Mouse (Mus musculus) retina, adult 2 months (tissue): ENCODE data around the gene Fsd1.

ENCODE experiments used
- DNase-seq: peaks from one replicate; pipeline ENCODE4 v3.0.0-alpha.2; 2012; ENCODE audit warnings: low read depth, low spot score

Gene Fsd1

DNA sequence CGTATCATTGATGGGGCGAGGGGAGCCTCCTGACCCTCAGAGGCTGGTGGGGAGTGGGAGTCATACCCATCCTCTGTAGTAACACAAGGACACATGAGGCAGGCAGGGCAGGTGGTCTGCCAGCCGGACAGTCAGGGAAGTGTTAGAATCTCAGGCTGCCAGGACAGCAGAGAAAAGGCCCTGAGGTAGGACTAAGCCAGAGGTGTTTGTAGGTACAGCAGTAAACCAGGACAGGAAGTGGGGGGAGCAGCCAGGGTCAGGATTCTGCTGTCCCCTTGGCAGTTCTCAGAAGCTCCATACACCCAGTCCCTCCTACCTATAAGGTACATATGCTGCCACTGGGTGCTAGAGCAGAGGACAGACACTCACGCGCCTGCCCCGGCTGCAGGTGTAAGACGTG lies 24.7 kb upstream of the Fsd1 start:
- no peak for DNase-seq

DNA sequence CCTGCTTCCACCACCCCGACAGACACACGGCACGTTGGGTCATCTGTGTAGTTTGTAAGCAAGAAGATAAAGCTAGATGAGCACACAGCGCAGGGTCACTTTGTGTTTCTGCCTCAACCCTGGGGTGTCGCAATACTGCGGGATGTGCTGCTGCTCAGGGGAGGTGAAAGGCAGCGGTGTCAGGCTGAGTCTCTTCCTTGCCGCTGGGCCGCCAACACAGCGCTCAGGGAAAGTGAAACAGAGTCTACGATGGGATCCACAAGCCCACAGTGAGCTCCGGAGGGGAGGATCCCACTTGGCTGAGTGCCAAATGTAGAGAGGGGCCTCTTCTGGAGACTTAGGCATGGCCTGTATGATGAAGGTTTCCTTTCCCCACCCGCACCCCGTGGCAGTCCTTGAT lies 23.1 kb upstream of the Fsd1 start:
- no peak for DNase-seq

- no peak for DNase-seq
These were observed 21.8 kb upstream of the Fsd1 start for GRCm38 (mm10) chr17:55964496-55964895.

DNA sequence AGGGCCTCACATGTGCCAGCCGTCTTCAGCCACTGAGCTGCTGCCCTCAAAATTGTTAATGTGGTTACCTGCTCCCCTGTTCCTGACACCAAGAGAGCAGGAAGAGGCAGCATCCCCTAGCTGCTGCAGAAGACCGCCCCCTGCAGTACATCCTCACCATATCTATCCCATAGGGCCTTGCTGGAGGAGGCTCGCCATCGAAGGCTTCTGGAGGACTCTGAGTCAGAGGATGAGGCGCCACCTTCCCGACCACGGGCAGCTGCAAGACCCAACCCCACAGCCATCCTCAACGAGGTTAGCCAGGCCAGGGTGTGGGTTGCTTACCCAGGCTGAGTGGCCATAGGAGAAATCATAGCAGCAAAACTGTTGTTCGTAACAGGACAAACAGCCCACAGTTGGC lies 21.3 kb upstream of the Fsd1 start:
- DNase-seq, result no peak

GRCm38 (mm10) chr17:55967186-55967585 lies 19.1 kb upstream of the Fsd1 start:
- no peak for DNase-seq

GRCm38 (mm10) chr17:55968210-55968609 lies 18.1 kb upstream of the Fsd1 start:
- no peak for DNase-seq

DNA sequence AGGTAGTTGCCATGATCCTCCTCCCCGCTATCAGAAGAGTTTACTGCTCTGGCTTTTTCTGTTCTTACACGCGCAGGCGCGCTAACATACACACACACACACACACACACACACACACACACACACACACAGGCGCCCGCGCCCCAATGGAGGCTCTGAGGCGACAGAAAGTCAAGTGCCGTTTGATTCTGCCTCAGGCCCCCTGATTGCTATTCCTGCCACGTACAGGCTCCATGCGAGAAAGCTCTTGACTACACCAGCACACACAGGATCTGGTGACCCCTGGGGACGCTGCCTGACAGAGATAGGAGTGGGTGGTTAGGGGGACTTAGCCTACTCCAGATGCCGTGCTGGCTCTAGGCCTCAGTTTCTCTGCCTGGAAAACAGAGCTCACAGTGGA lies 16.7 kb upstream of the Fsd1 start:
- no peak for DNase-seq

DNA sequence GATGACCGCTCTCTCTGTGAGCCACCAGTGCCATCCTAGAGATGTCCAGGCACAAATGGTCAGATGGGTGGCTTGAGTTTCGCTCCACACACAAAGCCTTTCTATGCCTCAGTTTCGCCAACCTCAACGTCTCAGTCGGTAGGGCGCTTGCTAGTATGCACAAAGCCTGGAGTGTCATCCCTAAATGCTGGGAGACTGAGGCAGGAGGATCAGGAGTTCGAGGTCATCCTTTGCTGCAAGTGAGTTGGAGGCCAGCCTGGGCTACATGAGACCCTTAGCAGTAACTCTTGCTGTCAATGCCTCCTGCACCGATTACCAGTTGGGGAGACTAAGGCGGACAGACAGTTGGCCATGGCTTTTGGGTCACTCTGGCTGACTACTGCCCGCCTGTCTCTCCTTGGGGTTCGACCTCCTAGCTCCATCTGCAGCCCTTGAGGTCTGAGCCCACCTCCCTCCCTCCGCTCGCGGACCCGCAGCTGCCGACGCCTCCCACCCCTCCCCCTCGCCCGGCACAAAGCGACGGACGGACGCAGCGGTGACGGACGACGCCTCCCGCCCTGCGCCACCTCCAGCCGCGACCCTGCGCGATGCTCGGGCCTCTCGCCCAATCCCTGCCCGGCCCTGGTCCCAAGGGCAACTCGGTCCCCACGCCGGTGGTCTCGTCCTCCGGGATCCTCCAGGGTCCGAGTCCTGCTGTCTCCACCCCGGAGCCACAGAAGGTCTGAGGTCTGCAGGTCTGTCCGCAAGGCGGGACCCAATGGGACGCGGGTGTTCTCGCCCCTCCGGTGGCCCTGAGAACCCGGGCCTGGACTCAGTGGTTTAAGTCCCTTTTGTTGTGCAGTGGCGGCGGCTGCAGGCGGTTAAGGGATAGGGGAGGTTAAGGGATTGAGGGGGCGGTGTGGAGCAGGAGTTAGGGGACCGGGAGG lies 16.1 kb upstream of the Fsd1 start, which contains the start of gene Shd:
TSS of gene Shd (plus strand) at position 502 of the 926 bp plus-strand sequence.
- no peak for DNase-seq

- no peak for DNase-seq
These were observed 14.9 kb upstream of the Fsd1 start for GRCm38 (mm10) chr17:55971453-55971852.

DNA sequence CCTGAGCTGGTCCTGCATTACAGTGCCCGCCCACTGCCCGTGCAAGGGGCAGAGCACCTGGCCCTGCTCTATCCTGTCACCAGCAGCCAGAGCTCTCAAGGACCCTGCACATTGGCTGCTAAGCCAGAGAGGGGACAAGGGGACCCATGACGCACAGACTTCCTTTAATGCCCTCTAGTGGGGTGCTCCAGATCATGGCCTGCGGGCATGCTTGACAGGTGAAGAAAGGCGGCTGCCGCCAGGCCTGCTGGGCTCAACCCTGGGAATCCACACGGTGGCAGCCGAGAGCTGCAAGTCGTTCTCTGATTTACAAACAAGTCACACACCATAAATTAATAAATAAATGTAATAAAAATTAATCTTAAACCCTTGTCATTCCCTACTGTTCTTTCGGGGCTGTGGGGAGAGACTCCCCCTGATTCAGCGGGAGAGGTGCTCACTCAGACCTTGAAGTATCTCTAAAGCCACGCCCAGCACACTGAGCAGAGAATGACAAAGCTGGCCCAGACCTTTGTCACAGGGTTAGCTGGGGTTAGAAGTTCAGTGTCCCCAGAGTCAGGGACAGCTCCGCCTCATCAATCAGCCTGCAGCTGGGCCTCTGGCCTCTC lies 9.9 kb upstream of the Fsd1 start:
- no peak for DNase-seq

DNA sequence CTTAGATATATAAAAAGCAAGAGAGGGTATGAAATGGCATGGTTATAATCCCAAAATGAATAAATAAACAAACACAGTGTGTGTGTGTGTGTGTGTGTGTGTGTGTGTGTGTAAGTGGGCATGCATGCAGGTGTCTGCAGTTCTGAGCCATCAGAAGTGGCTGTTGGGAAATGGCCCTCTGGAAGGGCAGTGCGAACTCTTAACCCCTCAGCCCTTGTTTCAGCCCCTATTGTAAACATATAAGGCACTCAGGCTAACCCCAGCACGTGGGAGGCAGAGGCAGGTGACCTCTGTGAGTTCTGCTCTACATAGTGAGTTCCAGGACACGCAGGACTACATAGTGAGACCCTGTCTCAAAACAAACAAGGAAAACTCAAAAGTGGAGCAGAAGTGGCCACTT lies 9.0 kb upstream of the Fsd1 start:
- DNase-seq, result no peak

- DNase-seq, result no peak
These were observed 4.1 kb downstream of the Fsd1 start for GRCm38 (mm10) chr17:55990278-55990898.

DNA sequence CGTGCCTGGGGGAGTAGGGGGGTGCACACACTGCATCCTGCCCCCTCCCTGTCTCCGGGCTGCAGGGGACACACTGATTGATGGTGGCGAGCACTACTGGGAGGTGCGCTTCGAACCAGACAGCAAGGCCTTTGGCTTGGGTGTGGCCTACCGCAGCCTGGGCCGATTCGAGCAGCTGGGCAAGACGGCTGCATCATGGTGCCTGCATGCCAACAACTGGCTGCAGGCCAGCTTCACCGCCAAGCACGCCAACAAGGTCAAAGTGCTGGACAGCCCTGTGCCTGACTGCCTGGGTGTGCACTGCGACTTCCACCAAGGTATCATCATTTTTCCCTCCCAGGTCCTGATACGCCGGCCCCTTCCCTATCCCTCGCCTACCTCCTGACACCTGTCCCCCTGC lies 9.7 kb downstream of the Fsd1 start:
- DNase-seq, result no peak

- no peak for DNase-seq
These were observed 13.6 kb downstream of the Fsd1 start for GRCm38 (mm10) chr17:55999794-56000499.

- no peak for DNase-seq
These were observed 16.7 kb downstream of the Fsd1 start for GRCm38 (mm10) chr17:56003000-56003399.

- DNase-seq, result peak; percentile 29
These were observed 19.2 kb downstream of the Fsd1 start, which contains the start of the genes Stap2 and Mpnd for GRCm38 (mm10) chr17:56005415-56006061. Stap2 (minus strand) TSS chr17:56005584. Mpnd (plus strand) TSS chr17:56005711.

GRCm38 (mm10) chr17:56006956-56007355 lies 20.6 kb downstream of the Fsd1 start:
- DNase-seq, result no peak

- DNase-seq, result no peak
These were observed 21.4 kb downstream of the Fsd1 start for GRCm38 (mm10) chr17:56007444-56008355.

GRCm38 (mm10) chr17:56008356-56009087 lies 22.2 kb downstream of the Fsd1 start:
- DNase-seq, result peak; percentile 88
